Mouse (Mus musculus) fibroblast of lung, adult 2 months (primary cell): ENCODE results near the gene Srebf1.
A peak's percentile ranks its signal among the peaks of the same experiment; 100 is the strongest.

Experiments used
- DNase-seq: peaks from one replicate; pipeline ENCODE4 v3.0.0-alpha.2; 2011; ENCODE audit warnings: low read depth

The Srebf1 gene

DNA sequence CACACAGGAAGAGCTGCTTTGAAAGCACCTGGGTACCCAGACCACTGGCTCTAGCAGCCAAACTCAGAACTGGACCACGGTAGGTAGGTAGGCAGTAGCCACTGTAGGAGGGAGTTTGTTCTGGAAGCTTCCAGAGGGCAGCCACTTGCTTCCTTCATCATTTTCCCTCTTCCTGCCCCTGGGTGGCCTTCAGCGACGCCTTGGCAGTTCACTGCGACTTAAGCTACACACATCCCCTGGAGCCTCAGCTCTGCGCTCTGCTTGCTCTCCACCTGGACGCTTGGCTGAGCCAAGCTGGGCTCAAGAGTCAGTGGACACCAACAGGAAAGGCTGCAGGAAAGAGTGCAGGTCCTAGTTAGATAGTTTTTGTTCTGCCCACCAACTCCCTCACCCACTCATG is 44.4 kb downstream of the Srebf1 start:
- DNase-seq, result no peak

DNA sequence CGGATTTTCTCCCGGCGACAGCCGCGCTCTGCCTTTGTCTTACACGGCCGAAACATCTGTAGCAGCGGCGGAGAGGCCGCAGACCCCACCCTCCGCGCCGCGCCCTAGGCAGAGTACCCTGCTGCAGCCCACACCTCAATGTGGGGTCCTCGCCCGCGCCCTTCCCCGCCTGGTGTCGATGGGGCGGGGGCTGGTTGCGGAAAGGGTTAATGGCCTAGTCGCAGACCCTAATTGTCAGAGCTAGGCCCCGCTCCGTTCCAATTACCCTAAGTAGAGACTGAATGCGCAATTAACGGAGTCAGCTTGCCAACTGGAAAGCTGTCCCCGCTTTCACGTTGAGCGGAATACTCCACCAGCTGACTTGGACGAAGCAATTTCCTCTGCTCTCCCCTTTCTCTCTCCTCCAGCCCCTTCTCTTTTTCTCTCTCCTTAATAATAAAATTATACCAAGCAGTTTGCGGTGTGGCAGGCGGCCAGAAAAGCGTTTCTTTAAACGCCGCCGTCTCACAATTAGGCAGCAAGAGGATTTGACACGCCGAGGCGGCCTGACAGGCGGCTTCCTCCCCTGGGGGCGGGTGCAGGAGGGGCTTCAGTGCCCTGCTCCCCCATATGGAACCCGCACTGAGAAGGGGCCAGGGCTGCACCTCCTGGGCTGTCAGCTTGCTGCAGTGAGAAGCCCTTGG is 45.3 kb downstream of the Srebf1 start:
- no peak for DNase-seq

DNA sequence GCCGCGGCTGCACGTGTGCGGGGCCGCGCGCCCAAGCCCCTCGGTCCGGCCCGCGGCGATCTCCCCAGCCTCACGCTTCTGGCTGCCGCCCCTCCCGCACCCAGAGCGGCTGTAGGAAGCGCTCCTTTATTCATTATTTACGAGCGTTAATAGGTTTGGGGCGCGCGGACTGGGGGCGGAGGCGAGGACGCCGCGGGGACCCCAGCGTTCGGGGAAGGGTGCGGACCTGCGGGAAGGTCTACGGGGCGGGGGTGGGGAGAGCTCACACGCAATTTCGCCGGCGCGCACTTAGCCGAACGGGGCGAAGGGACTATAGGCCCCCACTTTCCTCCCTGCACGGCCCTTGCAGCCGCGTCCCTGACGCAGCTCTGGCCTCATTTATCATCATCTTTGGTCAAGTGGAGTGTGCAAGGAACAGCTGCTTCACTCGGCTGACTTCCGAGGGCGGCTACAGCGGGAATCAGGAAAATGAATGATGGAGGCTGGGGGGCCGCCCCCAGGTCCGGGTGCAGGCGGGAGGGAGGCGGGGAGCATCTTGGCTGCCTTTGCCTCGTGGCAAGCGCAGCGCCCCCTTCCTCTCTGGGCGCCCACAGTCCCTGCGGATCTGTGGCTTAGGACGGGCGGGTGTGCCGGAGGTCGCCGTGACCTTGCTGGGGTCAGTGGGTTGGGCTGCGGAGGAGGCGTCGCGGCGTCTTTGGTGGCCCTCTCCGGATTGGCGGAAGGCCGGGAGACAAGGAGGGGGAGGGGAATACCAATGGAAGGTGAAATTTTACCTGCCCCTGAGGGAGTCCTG is 46.0 kb downstream of the Srebf1 start:
- DNase-seq, result no peak

DNA sequence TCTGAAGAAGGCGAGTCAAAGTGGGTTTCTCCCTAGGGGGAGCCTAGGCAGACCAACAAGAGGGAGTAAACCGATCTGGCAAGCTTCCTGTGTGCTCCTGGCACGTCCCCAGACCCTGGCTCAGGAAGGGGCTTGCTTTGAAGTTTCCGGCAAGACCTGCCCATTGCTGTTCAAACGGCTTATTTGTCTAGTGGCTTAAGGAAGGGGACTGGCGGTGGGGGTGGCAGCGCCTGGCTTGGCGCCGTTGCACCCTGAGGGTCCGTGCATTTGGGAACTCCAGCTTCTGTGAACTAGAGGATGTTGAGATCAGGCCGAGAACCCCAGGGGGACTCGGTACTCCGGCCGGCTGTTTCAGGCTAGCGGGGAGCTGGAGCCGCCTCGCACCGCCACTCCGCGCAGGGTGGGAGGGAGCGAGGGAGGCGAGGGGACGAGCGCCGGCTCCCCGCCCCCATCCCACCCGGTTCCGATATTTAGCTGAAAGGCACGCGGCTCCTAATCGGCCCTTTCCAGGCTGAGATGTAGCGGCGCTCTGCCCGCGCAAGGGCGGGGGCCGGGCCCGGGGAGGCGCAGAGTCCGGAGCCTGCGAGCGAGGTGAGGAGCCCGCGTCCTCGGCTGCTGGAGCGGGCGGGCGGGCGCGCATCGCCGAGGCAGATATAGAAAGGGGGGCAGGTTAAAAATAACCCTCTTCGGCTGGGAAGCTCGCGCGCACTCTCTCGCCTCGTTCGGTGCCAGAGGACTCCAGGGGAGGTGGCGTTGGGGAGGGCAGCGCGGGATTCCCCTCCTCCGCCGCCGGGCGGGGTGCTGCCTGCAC is 46.8 kb downstream of the Srebf1 start:
- DNase-seq, result no peak

DNA sequence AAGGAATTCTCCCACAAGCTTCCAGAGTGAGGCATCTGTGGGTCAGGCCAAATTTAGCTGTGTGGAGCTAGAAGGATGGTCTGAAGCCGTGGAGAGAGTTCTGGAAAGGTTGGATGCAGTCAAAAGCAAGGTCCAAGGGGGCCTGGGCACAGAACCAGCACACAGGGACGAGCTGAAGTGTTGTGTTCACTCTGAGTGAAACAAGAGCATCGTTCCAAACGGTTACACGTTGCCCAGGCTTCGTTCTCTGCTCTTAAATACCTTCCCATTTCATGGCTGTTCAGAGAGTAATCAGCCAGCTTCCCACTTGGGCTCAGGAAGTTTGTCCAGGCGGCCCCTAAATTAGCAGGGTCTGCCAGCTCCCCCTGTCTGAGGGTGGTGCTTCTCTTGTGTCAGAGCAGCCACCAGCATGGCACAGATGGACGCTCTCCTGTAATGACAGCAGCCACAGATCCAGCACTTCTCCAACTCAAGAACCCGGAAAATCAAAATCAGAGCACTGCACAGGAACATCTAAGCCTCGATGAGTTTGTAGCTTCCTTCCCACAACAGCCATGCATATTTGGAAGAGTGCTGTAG is 48.7 kb downstream of the Srebf1 start:
- no peak for DNase-seq

DNA sequence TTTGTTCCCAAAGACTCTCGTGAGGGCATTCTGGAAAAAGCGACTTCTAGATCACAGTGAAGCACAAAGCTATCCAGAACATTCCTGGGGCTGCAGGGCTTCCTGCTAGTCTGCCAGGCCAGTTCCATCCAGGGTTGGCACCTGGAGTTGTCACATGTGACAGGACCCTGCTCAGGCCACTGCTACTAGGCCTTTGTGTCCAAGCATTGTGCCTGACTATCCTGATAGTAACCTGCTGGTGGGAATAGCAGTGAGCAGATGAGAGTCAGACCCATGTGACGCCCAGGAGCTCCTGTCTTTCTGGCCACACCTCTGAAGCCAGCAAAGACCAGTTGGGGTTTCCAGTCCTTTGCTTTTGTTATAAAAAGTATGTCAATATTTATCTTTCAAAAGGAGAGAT is 50.3 kb downstream of the Srebf1 start:
- no peak for DNase-seq

DNA sequence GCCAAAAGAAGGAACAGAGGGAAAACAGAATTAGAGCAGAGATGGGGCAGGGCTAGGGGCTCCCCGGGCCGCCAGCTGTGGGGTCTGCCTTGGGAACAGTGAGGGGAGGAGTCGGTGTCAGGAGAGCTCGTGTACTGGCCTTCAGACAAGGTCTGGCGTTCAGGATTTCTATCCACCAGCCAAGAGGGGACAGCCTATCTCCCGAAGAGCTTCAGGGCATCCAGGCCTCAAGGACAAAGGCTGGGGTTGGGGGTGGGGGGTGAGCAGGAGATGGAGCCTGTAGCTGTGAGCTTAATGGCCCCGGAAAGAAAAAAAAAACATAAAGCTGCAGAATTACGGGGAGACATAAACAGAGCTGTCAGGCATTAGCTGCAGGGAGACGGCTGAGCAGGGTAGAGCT is 53.6 kb downstream of the Srebf1 start:
- no peak for DNase-seq

DNA sequence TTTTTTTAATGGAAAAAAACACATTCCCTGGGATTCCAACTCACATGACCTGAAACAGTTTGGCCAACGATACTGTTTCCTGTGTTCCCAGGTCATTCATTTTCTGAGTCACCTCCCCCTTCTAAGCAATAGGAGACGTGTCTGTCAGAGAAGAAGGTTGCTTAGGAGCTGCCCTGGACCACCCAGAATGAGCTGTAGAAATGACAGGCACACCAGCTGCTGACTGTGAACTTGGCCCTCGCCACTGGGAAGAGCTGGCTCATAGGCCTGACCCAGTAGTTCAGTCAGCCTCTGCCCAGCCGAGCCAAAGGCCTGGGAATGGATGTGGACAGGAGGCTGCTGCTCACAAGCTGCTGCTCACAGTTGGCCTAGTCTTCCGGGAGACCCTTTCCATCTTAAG is 57.3 kb downstream of the Srebf1 start:
- DNase-seq, result peak; percentile 90

DNA sequence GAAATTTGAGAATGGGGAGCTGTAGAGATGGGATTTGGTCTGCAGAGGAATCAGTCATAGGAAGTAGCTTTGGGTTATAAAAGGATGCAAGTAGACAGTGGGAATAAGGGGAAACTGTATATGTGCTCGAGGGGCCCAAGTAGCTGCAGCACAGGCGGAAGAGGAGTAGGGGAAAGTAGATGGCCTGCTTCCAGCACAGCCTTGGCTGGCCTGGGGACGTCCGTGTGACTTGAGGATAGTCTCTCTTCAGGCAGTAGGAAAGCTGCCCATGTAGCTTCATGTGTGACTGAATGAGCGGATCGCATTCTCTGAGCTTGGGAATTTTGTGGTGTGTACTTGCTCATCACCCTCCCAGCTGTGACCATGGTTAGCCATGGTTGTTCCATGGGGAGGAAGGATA is 57.9 kb downstream of the Srebf1 start:
- no peak for DNase-seq

DNA sequence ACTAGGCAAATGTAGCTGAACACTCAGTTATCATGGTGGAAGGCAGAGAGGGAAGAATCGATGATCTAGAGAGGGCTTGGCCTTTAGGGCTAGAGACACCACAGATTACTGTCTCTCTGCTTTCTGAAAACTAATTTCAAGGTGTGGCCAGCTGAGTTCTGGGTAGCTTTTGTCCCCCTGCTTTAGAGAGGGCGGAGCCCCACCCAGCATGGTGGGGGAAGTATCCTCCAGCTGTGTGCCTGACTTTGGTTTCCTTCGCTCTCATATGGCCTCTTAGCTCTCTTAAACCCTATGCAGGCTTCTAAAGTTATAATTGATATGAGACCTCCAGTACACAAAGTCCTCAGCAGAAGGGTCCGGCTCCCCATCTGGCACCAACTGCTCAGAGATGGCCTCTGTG is 59.0 kb downstream of the Srebf1 start:
- DNase-seq, result no peak

DNA sequence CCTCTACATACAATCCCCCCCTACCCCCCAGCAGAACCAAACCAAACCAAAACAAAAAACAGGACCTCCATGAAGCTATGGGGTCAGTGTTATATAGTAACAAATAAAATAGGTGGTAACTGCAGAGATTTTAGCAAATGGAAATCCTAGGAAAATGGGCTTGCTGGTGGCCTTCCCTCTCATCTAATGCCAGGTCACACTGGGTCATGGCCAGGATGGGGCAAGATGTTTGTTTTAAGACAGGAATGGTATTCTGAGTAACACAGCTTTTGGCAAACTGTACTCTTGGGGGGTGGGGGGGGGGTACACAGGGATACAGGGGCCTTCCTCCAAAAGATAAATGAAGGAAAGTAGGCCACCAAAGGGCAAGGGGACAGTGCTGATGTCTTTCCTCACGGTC is 59.8 kb downstream of the Srebf1 start:
- DNase-seq, result no peak

DNA sequence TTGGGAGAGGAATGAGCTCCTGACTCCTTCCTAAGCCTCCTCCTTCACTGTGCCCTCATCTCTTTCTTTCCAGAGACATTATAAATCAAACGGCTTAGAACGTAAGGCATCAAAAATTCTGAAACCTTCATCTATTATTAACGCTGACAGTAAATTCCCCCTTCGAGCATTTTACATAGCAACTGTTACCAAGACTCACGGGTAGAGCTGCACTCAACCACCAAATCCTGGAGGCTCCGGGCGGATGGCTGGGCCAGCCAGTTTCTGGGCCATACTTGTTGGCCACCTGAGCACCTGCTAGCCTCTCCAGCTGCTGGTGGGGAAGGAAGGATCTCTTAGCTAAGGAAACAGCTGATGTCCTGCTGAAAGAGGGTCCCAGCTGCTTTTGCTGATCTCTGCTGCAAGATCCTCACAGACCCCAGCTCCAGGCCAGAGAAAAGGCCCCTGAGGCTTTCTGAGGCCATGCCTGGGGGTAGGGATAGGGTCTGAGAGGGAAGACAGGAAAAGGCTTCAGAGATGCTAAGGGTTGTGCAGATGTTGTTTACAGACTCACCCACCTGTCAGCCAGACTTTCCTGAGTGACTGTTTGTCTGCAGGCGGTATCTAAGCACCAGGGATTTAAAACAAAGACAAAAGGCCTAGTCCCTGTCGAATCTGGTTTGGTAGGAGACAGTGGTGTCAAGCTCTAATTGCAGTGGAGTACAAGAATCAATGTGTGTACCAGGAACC is 61.1 kb downstream of the Srebf1 start:
- DNase-seq, result no peak

DNA sequence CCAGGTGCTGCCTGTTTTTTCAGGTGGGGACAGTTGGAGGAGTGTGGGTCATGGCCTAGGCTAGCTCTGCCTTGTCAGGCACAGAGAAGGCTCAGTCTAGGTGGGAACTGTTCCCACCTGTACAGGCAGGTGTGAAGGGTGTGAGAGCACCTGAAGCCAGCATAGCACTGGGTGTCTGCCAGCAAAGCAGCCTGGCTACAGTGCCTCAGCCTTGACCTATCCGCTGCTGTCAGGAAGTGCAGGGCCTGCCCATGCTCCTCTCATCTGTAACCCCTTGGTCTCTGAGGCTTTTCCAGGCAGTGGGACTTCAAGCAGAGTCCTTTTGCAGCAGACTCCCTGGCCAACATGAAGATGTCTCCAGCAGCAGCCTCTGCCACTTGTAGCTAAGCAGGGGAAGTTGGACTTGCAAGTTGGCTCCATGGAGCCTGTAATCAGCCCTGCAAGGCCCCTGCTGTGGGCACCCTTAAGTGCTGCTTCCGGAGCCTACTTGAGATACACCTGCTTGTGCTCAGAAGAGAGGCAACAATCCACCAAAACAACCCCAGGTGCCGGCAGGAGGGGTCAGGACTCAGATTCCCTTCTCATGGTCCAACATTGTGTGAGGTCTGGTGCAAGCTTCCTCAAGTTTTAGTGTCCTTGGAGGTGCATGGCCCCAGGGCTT is 61.8 kb downstream of the Srebf1 start:
- DNase-seq, result no peak

DNA sequence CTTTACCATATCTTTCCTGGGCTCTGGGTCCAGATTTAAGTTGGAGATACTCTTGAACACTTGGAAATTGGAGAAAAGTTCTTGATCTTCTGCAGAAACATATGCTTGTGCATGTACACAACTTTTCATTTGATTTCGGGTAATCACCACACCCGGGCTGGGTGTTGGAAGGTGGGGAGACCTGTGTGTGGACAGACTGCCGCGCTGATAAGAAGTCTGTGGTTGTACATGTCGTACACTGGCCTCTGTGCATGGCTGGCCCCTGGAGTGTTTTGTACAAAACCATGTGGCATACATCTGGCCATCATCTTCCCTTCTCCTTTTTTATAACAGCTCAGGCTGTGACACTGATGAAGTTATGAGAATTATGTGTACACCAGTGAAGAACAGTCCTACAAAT is 62.4 kb downstream of the Srebf1 start:
- no peak for DNase-seq

DNA sequence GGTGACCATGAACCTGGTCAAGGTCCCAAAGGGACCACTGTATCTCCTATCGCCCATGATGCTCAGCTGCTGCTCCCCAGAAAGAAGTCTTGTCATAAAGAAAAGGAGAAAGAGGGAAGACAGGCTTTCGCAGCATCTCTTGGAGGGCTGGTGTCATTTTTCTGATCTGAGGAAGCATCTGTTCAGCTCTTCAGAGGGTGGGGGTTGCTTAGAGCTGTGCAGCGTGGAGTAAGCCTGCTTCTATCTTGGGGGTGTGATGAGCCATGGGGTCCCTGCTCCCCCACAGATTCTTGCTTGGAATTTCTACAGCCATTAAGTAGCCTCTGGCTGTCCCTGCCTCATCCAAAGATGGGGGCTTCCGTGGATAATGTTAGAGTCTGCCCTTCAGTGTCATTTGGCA is 64.1 kb downstream of the Srebf1 start:
- no peak for DNase-seq

DNA sequence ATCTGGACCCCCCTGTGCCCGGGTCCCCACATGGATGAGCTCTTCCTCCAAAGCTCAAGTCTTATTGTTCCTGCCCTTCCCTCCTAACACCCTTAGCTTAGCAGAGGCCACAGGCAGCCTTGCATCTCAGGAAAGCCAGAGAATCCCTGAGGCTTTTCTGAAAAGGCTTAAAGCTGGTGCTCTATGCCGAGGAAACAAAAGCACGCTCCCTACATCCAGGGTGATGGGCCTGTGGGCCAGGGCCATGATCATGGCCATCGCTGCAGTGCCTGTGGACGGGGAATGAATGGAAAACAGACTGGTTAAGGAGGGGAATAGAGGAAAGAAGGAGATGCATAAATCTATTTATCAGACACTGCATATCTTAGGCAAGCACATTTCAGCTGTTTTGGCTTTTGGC is 66.7 kb downstream of the Srebf1 start:
- DNase-seq, result no peak

DNA sequence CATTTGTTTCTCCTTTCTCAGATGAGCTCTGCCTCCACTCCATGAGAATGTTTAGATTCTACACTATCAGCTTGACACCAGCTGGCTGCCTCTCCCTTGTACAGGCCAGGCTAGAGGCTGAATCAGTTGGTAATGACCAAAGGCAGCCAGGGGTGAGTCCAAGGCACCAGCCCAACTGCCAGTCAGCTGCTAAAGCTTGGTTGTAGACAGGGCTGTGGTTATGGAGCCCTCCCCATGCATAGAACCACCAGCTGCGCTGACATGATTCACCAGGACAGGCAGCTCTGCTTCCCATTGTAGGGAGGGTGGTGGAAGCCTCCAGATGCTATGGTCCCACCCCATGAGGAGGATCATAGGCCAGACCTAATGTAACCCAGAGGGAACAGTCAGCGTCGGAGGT is 68.4 kb downstream of the Srebf1 start:
- peak; percentile 51 for DNase-seq

DNA sequence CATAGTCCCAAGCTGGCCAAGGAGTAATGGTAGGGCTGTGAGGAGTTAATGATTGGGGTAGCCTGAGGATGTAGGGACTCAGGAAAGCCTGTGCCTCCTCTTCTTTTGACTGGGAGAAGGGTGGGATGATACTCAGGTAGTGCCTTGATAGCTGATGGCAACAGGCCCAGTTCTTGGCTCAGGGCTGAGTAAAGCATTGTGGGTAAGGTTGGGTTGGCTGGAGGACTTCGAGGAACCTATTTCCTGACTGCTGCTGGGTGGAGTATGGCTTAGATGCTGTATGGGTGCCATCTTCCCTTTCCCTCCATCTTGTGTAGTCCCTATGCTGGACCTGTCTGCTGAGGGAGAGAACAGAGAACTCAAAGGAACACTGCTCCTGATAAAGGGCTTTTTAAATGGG is 70.0 kb downstream of the Srebf1 start:
- no peak for DNase-seq

DNA sequence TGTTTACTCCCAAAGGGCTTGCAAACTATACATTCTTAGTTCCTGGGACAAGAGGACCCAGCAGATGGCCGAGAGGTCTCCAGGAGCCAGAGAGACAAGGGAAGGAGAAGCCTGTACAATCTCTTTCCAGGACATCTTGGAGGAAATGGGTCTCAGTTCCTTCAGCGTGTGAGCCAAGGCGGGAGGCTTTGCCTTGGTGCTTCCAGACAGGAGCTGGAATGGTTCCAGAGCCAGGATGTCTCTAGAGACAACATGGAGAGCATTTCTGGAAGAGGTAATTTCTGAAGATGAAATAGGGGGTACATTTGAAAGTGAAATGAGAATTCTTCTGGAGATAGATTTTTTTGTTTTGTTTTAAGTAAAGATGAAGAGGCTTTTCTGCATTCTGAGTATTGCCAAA is 71.7 kb downstream of the Srebf1 start:
- no peak for DNase-seq
